Mouse (Mus musculus) gastrocnemius, postnatal 4 days (tissue): ENCODE data around the gene Rnf149. TPM values are rescaled to one million over a fixed set of nuclear protein-coding genes. Genes with fewer than 3 reads are reported as not detected.
A peak's percentile ranks its signal among the peaks of the same experiment; 100 is the strongest.

Experiments
- DNase-seq, 2 experiments: peaks; one replicate each; pipeline ENCODE4 v3.0.0; 2021 to 2022; ENCODE audit warnings: low spot score in 2 of 2, mixed read lengths in 2 of 2
- total RNA-seq, 2 experiments: library from RNA; stranded (reverse); gene quantifications; 2 replicates each; pipeline ENCODE4 v1.2.3; 2021

Rnf149 gene
- total RNA-seq, 2 experiments from 2014 or later = 12.6 to 14.2 TPM

DNA sequence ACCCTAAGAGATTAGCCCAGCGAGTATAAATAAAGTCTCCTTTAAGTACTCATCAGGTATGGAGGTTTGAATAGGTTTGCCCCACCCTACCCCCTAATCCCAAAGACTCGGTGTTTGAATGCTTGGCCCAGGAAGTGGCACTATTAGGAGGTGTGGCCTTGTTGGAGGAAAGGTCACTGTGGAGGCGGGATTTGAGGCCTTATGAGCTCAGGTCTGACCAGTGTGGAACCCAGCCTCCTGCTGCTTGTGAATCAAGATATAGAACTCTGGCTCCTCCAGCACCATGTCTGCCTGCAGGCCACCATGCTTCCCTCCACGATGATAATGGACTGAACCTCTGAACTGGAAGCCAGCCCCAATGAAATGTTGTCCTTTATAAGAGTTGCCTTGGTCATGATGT lies 46.2 kb downstream of the Rnf149 start:
- no peak for DNase-seq

DNA sequence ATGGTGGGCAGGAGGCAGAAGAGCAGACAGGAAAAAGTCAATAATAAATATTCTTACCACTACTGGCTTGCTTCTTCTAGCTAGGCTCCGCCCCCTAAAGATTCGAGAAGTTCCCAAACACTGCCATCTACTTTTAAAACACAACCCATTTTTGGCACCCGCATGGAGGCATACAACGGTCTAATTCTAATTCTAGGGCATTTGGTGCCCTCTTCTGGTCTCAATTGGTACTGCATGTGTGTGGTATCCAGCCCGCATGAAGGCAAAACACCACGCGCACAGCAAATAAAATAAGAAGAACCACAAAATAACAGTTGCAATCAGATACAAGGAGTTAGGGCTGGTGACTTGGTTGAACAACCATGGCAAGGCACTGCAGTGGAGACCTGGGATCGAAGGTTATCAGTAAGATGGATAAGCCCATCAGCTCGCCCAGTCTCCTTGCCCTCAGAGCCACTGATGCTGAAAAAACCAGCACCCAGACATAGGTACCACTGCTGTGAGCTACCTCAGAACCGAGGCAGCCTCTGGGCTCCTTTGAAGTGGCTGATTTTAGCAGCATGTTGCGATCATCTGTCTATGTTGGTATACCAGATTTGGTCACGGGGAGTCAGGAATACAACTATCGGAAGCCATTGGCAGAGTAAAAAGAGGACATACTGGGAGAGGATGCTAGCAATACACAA lies 46.8 kb downstream of the Rnf149 start:
- peak; percentile 54 to 77 for DNase-seq

DNA sequence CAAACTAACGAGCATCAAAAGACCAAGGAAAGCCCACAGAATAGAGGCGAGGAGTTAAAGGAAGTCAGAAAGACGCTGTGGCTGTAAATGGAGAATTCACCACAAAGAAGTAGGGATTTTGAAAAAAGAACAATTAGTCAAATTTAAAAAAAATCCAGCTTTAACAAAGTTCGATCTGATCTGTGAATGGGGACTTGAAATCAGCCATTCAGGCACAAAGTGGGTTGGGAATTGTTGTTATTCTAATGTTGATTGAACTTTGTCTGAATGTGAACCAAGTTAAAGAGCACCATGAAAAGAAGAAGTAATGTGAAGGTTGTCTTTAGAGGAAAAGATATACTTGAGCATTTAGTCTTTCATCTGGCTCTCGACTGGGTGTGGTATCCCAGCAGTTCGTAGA lies 48.9 kb downstream of the Rnf149 start:
- DNase-seq = no peak

DNA sequence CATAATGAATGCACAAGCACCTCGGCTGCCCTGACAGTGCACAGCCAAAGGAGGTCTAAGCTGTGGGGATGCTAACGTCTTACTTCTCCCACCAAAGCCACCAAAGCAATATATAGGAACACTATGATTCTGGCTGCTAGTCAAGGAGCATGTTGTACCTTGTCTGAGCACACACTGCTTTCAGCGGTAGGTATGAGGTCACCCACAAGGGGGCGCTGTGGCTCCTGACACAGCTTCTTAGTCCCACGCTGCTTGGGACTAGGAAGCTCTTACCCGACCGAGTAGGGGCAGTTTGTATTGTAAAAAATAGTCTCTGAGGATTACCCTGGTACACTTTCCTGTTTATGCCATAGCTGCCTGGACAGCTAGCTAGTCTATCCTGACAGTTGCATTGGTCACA lies 49.8 kb downstream of the Rnf149 start:
- peak; percentile 62 to 76 for DNase-seq

GRCm38 (mm10) chr1:39526371-39527167 lies 50.6 kb downstream of the Rnf149 start:
- DNase-seq = no peak

DNA sequence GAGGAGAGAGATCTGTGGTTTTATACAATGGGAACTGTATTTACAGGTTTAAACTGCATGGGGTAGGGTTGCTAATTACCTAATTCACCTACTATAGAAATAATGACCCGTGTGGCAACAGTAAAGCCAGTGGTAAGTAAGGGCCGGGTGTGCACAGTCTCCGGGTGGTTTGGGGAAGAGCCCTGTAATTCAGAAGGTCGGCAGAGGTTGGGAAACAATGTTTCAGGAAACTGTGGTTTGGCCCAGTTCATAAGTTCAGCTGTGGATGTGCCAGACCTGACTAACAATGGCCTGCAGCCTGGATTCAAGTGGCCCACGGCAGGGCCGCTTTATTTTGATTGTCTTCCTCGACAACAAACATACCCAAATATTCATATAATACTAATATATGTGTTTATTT lies 51.4 kb downstream of the Rnf149 start:
- DNase-seq = no peak

GRCm38 (mm10) chr1:39522519-39522918 lies 54.7 kb downstream of the Rnf149 start:
- DNase-seq = peak in 1 of 2 experiments; percentile 22

DNA sequence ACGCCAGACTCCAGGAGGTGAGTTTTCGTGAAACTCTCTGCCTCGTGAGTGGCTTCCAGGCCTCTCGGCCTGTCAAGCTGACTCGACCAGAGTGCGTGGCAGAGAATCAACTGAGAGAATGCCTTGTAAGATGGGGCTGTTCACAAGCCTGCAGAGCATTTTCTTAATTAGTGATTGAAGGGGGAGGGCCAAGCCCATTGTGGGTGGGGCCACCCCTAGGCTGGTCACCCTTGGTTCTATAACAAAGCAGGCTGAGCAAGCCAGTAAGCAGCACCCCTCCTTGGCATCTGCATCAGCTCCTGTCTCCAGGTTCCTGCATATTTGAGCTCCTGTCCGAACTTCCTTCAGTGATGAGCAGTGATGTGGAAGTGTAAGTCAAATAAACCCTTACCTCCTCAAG lies 55.9 kb downstream of the Rnf149 start:
- no peak for DNase-seq

DNA sequence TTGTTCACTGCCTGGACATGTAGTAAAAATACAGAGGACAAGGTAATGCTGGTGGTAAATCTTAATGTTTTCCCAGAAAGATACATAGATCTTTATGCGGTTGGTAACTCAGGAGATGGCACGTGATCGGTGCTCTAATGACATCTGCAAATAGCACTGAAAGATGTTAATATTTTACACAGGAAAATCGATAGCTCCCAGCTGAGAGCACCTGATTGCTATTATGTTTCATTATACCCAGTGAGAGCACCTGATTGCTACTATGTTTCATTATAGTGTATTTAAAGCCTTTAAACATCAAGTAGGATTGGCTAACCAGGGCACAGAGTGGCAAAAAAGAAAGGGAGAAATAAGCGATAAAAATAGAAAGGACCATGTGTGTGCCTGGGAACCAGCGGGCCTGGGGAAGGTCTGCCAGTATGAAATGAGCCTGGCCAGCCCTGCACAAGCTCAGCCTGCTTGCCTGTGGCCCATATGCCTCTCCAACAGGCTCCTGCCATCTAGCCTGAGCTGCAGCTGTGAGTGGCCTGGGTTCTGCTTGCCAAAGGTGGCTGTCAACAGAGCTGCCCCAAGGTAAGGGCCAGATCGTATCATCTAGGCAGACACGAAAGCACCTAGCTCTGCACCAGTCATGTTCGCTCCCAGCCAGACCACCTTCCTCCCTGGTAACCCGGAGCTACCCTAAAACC lies 61.8 kb downstream of the Rnf149 start:
- no peak for DNase-seq

- DNase-seq = no peak
Measured at GRCm38 (mm10) chr1:39512183-39512582, 65.0 kb downstream of the Rnf149 start.

GRCm38 (mm10) chr1:39511775-39512174 lies 65.4 kb downstream of the Rnf149 start:
- no peak for DNase-seq

GRCm38 (mm10) chr1:39505600-39505999 lies 71.6 kb downstream of the Rnf149 start:
- DNase-seq = no peak

DNA sequence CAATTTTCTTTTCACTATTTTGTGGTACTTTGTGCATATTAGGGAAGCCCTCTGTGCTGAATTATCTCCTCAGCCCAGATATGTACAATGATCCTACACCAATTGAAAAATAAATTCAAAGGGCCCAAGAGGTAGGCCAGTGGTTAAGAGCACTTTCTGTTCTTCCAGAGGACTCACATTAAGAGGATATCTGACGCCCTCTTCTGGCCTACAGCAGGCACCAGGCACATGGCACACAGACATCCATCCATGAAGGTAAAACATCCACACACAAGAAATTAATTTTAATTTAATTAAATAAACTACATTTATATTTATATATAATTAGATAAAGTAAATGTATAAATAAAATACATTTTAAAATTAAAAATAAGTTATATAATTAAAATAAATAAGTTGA lies 72.9 kb downstream of the Rnf149 start:
- DNase-seq = no peak

DNA sequence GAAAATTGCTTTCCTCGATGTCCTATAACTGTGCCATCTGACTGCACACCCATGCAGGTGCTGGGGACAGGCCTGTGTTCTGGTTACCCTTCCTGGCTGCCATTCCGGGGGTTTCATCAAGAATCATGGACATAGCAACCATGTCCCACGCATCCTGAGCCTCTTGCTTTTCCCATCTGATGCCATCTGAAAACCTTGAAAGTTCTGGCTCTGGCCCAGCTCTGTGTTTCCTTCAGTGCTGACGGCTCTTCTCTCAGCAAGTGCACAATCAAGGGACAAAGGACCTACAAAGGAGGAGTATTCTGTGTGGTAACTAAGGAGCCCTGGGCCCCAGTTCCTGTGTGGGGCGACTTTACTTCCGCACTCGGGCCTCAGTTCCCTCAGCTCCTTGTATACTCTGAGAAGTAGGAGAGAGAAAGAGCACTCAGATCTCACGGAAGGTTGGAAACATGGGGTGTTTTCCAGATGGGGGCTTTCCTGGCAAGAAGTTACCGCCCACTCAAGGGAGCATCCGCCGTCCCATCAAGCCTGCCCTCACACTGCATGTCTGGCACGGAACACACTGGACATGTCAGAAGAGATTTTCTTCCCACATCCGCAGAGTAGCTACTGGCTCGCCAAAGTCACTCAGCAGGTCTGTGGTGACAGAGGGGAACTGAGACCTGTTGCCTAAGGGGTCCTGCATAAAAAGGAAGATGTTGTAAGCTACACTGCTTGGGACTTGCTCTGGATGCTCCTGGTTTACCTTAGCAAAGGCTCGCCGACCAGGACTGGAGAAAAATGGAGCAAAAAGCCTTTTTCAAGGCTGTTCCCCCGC lies 74.2 kb downstream of the Rnf149 start:
- DNase-seq = no peak

Other genes with a start within 250 kb of the Rnf149 start
- 1,000 to 10,000 TPM; 1,069 to 1,134 TPM for gene Rpl31, start 209.6 kb downstream of the Rnf149 start, total RNA-seq
- gene Tbc1d8, start 98.7 kb downstream of the Rnf149 start, total RNA-seq = 10 to 100 TPM; 21.2 to 21.4 TPM
- 10 to 100 TPM; 20.0 to 21.8 TPM for gene Cnot11, start 42.4 kb downstream of the Rnf149 start, total RNA-seq
- under 1 TPM in 1 of 2 experiments, not detected in 1; 0.10 TPM for gene Creg2, start 74.1 kb upstream of the Rnf149 start, total RNA-seq
- gene Rfx8, start 143.6 kb upstream of the Rnf149 start, total RNA-seq = under 1 TPM in 1 of 2 experiments, not detected in 1; 0.41 TPM
- 1 to 10 TPM in 1 of 2 experiments, not detected in 1; 1.7 TPM for gene Gm3646, start 227.9 kb upstream of the Rnf149 start, total RNA-seq